Mouse (Mus musculus): Measurements from ENCODE around the gene Foxred2. TPM values are rescaled to one million over a fixed set of nuclear protein-coding genes. Genes with fewer than 3 reads are reported as not detected.

The Foxred2 gene
- polyA plus RNA-seq (2015; fragmentation: Nextera tagmentation; extraction: Ambion mirVana) = 0.45 and 0.73 TPM in 2 replicates

DNA sequence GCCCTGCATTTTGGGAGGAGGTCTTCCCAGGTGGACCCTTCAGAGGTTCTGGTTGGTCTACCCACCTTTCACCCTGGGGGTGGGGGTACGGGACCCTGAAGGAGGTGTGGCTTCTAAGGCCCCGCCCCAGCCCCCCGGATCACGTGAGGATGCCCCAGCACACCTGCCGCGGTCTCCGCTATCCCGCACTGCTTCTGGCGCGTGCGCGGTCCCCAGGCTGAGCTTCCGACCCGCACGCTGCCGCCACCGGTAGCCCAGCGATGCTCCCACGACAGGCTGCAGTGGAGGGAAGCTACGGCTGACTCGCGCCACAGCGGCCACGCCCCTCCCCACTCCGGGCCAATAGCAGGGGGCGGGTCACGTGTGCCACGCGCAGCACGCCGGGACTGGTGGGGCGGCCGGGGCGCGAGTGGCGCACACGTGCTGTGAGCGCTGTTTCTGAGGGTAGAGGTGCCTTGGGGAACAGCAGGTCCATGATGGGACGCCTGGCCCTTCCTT, at the start of gene Foxred2:
Foxred2 (minus strand) TSS at position 319 of the 498 bp plus-strand sequence.

GRCm38 (mm10) chr15:77970470-77971292, 14.2 kb upstream of the Foxred2 start, which contains the start of gene Eif3d:
Gene Eif3d, minus strand, starts transcription at chr15:77970813.

GRCm38 (mm10) chr15:77928673-77929331, 27.7 kb downstream of the Foxred2 start, which contains the start of gene Txn2:
Gene Txn2, minus strand, starts transcription at chr15:77929006.

Other genes starting within 250 kb of the Foxred2 start
- 0.79 and 1.4 TPM in 2 replicates for gene Apol9b, start 227.7 kb downstream of the Foxred2 start, polyA plus RNA-seq (2015; fragmentation: Nextera tagmentation; extraction: Ambion mirVana)
- gene Apol8, start 199.7 kb downstream of the Foxred2 start, polyA plus RNA-seq (2015; fragmentation: Nextera tagmentation; extraction: Ambion mirVana) = 0.05 and 0.15 TPM in 2 replicates
- 53.6 and 63.8 TPM in 2 replicates for gene Myh9, start 114.5 kb downstream of the Foxred2 start, polyA plus RNA-seq (2015; fragmentation: Nextera tagmentation; extraction: Ambion mirVana)
- 154 and 174 TPM in 2 replicates for gene Txn2, start 27.7 kb downstream of the Foxred2 start, polyA plus RNA-seq (2015; fragmentation: Nextera tagmentation; extraction: Ambion mirVana)
- 104 and 118 TPM in 2 replicates for gene Eif3d, start 14.1 kb upstream of the Foxred2 start, polyA plus RNA-seq (2015; fragmentation: Nextera tagmentation; extraction: Ambion mirVana)
- 0.06 TPM in 1 of 2 replicates, not detected in the other for gene Cacng2, start 163.3 kb upstream of the Foxred2 start, polyA plus RNA-seq (2015; fragmentation: Nextera tagmentation; extraction: Ambion mirVana)
- 59.6 and 69.9 TPM in 2 replicates for gene Ift27, start 217.4 kb upstream of the Foxred2 start, polyA plus RNA-seq (2015; fragmentation: Nextera tagmentation; extraction: Ambion mirVana)
- gene Pvalb, start 249.7 kb upstream of the Foxred2 start, polyA plus RNA-seq (2015; fragmentation: Nextera tagmentation; extraction: Ambion mirVana) = 0.85 and 0.95 TPM in 2 replicates